Mouse (Mus musculus) midbrain, embryonic 14.5 days (tissue): ENCODE results near the gene Strip1. TPM values are rescaled to one million over a fixed set of nuclear protein-coding genes. Genes with fewer than 3 reads are reported as not detected.

ENCODE experiments used
- polyA plus RNA-seq: library from polyadenylated mRNA; unstranded; fragments of >200 nt; fragmentation: Nextera tagmentation; extraction: Ambion mirVana; gene quantifications from 2 replicates; pipeline ENCODE4 v1.2.1, GENCODE M21; 2014

Strip1 gene
- polyA plus RNA-seq, 1 experiment from 2014 or later = 189 TPM

Other genes starting within 250 kb of the Strip1 start
- 6.2 and 8.3 TPM in 2 replicates for gene Kcnc4, start 172.1 kb downstream of the Strip1 start, polyA plus RNA-seq
- 12.3 and 20.4 TPM in 2 replicates for gene Slc6a17, start 113.7 kb downstream of the Strip1 start, polyA plus RNA-seq
- gene Ubl4b, start 76.6 kb downstream of the Strip1 start, polyA plus RNA-seq = not detected in 2 replicates
- 0.74 TPM in 1 of 2 replicates, not detected in the other for gene Alx3, start 36.7 kb downstream of the Strip1 start, polyA plus RNA-seq
- gene Gm10961, start 372 bp downstream of the Strip1 start, polyA plus RNA-seq = not detected in 2 replicates
- 127 and 142 TPM in 2 replicates for gene Ahcyl1, start 64.9 kb upstream of the Strip1 start, polyA plus RNA-seq
- gene Csf1, start 128.8 kb upstream of the Strip1 start, polyA plus RNA-seq = 2.3 and 7.6 TPM in 2 replicates
- gene Eps8l3, start 245.5 kb upstream of the Strip1 start, polyA plus RNA-seq = not detected in 2 replicates